Mouse (Mus musculus) gastrocnemius, postnatal 10 days (tissue): Measurements from ENCODE around the gene Lbx2. TPM values are rescaled to one million over a fixed set of nuclear protein-coding genes. Genes with fewer than 3 reads are reported as not detected.
A peak's percentile ranks its signal among the peaks of the same experiment; 100 is the strongest.

Experiments used
- DNase-seq: peaks from one replicate; pipeline ENCODE4 v3.0.0; 2021; ENCODE audit warnings: mixed read lengths
- total RNA-seq, 2 experiments: library from RNA; stranded (reverse); gene quantifications; 2 replicates each; pipeline ENCODE4 v1.2.3; 2021

Gene Lbx2
- total RNA-seq, 2 experiments from 2014 or later, result 0.33 to 1.3 TPM

GRCm38 (mm10) chr6:83070311-83071219 is 15.6 kb upstream of the Lbx2 start:
- DNase-seq, result peak; percentile 28

- no peak for DNase-seq
Observed at GRCm38 (mm10) chr6:83071220-83071619, 14.9 kb upstream of the Lbx2 start.

DNA sequence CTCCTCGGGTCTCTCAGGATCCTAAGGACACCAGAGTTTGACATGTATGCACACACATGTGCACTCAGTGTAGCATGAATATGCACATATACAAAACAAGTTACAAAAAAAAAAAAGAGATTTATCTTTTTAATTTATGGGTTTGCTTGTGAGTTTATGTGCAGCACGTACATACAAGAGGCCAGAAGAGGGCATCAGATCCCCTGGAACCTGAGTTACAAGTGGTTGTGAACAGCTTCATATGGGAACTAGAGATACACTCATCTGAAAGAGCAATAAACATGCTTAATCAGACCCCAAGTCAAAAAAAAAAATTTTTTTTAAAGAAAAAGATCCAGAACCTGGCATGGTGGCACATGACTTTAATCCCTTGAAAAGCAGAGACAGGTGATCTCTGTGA is 11.2 kb upstream of the Lbx2 start:
- no peak for DNase-seq

GRCm38 (mm10) chr6:83077630-83078323 is 8.4 kb upstream of the Lbx2 start, which contains the start of gene Pcgf1:
Pcgf1 (plus strand) TSS chr6:83077869.
- no peak for DNase-seq

DNA sequence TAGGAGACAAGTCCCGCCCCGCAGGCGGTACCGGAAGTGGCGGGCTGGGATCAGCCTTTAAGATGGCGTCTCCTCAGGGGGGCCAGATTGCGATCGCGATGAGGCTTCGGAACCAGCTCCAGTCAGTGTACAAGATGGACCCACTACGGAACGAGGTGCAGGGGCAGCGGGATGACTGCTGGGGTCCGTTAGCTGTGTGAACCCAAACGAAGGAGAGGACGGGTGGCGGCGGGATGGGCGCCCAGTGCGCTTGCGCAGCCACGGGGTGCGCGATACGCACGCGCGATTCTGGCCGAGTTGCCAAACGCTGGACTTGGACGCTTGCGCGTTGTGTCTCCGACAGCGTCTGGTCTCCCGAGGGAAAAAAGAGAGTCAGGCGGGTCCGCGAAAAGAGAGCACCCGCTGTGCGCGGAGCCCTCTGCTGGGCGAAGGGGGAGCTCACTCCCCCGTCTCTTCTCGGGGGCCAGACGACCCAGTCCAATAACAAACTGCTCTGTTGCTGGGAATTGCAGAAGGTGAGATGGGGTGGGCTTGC is 7.8 kb upstream of the Lbx2 start:
- DNase-seq, result peak; percentile 100

GRCm38 (mm10) chr6:83080210-83080609 is 6.0 kb upstream of the Lbx2 start:
- no peak for DNase-seq

DNA sequence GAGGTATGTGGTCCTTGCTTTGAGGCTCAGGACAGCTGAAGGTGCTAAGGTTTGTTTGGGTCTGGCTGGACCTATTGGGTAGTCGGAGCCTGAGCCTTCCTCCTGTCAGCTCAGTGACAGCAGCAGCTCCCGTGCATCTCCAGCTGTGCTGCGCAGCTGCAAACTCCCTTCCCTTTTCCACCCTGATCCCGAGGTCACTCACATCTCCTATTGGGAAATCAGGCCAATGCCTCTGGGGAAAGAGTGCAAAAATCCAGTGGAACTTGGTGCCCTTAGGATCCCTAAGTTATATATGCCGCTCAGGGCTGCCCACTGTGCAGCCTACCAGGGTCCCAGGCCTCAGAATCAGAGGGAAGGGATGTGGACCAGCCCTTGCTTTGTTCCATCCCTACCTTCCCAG is 2.7 kb upstream of the Lbx2 start:
- no peak for DNase-seq

GRCm38 (mm10) chr6:83084477-83084876 is 1.7 kb upstream of the Lbx2 start:
- DNase-seq, result no peak

GRCm38 (mm10) chr6:83087205-83087925 is 1.2 kb downstream of the Lbx2 start:
- DNase-seq, result peak; percentile 42

DNA sequence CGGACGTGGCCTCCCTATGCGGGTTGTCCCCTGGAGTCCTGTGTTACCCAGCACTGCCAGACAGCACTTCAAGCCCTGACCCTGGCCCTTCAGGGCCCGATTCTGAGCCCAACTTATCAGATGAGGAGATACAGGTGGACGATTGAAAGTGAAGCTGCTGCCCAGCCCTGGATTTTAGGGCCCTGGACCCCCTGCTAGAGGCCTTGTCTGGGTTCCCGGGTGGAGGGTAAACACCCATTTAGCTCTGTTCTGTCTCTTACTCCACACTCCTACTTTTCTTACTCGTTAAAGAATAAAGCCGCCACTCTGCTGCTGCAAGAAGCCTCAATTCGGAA is 1.7 kb downstream of the Lbx2 start:
- DNase-seq, result no peak

GRCm38 (mm10) chr6:83092416-83093127 is 6.4 kb downstream of the Lbx2 start:
- no peak for DNase-seq

DNA sequence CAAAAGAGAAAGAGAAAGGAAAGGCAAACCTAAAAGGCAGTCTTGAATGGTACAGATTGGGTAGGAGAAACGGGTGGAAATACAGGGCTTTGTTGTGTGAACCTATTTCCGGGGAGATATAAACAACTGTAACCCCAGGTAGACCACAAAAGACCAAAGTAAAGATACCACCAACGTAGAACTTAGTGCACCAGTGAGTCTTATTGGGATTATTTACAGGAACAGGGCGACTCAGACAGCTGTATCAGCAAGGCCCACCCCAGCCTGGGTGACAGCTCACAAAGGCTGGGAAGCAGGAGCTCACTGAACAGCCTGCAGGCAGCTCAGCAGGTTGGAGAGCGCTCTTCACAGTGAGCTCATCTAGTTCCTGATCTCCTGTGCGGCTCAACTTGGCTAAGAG is 9.8 kb downstream of the Lbx2 start:
- DNase-seq, result no peak

GRCm38 (mm10) chr6:83098411-83098810 is 12.2 kb downstream of the Lbx2 start:
- no peak for DNase-seq

DNA sequence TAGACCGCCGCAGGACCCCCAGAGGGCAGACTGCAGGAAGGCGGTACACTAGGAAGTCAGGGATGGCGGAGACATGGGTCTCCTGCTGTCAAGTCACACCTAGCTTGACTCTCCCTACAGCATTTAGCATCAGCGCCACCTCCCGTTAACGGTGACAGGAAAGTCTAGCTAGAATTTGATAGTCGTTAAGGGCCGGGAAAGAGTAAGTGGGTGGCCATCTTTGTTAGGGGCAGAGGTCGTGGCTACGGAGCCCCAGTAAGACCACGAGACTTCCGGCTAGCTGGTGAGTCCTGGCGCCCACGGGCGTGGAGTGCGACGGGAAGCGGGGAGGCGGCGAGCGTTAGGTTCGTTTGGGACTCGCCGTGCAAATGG is 15.1 kb downstream of the Lbx2 start, which contains the start of the genes Ccdc142 and Gm42688:
Gene Ccdc142 (plus strand): TSS at position 286 of the 372 bp plus-strand sequence.
Gene Gm42688 (plus strand): TSS at position 302 of the 372 bp plus-strand sequence.
- peak; percentile 79 for DNase-seq

- DNase-seq, result peak; percentile 70
Observed at GRCm38 (mm10) chr6:83101688-83102556, 15.8 kb downstream of the Lbx2 start.

DNA sequence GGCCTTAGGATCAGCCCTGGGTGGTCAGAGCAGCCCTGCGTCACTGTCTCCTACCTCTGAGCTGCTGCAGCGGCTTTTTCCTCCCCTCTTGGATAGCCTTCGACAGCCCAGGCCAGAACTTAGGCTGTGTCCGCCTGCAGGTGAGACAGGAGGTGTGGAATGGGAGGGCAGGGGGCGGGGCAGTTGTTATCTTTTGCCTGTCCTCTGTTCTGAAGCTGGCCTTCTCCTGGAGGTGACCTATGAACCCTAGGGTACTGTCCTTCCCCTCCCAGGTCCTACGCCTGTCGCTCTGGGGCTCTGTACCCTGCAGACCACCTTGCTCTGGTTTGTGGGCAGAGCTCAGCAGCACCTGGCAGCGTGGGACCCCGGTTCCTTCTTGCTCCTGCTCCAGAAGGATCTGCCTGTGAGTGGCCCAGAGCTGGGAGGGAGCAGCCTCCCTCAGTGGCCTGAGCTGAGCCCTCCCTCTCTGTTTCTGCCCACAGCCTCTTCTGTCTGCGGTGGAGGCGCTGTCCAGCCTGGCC is 17.0 kb downstream of the Lbx2 start:
- no peak for DNase-seq

- DNase-seq, result no peak
Observed at GRCm38 (mm10) chr6:83104158-83104557, 18.0 kb downstream of the Lbx2 start.

GRCm38 (mm10) chr6:83107566-83108400 is 21.6 kb downstream of the Lbx2 start:
- DNase-seq, result peak; percentile 88
